Mouse (Mus musculus) kidney, adult 2 months (tissue): ENCODE measurements at regions not wholly inside any gene's neighbourhood (a gene's known extent, or its start where the extent isn't known, plus 50 kb on each side); places are given as distances from the start of the nearest gene placed in this dataset.

Source experiments
- DNase-seq: peaks from one replicate; pipeline ENCODE4 v3.0.0; 2021
- H3K27ac ChIP-seq: fragments of 200-500 bp; 2 replicates; pipeline ENCODE4 v1.5.1; 2012; ENCODE audit warnings: low read depth, low read length, control low read depth, inconsistent platforms; ENCODE audit not compliant: insufficient read depth
- H3K27me3 ChIP-seq: fragments of 200-500 bp; replicated peaks from 2 replicates; pipeline ENCODE4 v1.6.1; 2012; ENCODE audit warnings: mild to moderate bottlenecking, moderate library complexity, low read length, inconsistent platforms; ENCODE audit not compliant: control insufficient read depth, insufficient read depth
- H3K36me3 ChIP-seq: fragments of 200-500 bp; 2 replicates; pipeline ENCODE4 v1.6.1; 2012; ENCODE audit warnings: mild to moderate bottlenecking, moderate library complexity, low read length, inconsistent platforms; ENCODE audit not compliant: control insufficient read depth, insufficient read depth
- H3K4me1 ChIP-seq: fragments of 200-500 bp; 2 replicates; pipeline ENCODE4 v1.6.1; 2011; ENCODE audit warnings: low read length; ENCODE audit not compliant: control insufficient read depth, insufficient read depth
- H3K4me3 ChIP-seq: fragments of 200-500 bp; 2 replicates; pipeline ENCODE4 v1.5.1; 2011; ENCODE audit warnings: mild to moderate bottlenecking, low read depth, low read length, control low read depth; ENCODE audit not compliant: insufficient read depth
- CTCF ChIP-seq: fragments of 200-500 bp; conservative IDR thresholded peaks from 2 replicates; pipeline ENCODE4 v1.5.1; 2011; ENCODE audit warnings: low read depth, mild to moderate bottlenecking, control low read depth, low read length, moderate library complexity, mixed read lengths; ENCODE audit not compliant: insufficient read depth, insufficient read length
- POLR2A ChIP-seq: fragments of 200-500 bp; IDR thresholded peaks from one replicate; pipeline ENCODE4 v1.6.1; 2011; ENCODE audit warnings: low read depth, low read length, control low read depth
- WGBS: fragments of 180-500 bp; shearing (Covaris S2); methylation state at CpG from one replicate; pipeline ENCODE4 v1.1.7; 2018; 5-methylcytosine and 5-hydroxymethylcytosine counted together

DNA sequence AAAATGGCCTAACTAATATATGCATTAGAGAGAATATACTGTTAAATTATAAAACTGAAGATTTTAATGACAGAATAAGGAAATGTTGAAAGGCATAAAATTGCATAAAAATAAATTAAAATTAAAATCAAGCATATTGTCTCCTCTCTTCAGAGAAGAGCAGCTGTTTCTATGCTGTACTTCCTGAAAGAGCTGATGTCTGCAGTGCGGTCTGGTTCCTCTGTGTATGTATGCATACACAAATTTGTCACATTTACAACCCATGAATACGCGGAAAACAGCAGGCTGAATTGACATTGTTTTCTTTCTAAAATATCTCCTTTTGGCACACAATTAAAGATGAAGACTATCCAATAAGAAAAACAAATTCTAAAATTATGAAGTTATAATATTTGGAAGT is 278.5 kb downstream of the Olfr1505 start:
- Histone ChIP-seq H3K4me1 (no peaks in the 10 kb centered on the region), H3K27ac (no peak overlapping the region), H3K36me3 (no peaks in the 10 kb centered on the region), H3K4me3 (no peak overlapping the region), H3K27me3 (no peaks in the 10 kb centered on the region)
- no peak for DNase-seq
- 81% methylated on average over 3 of the region's 3 CpGs for WGBS
- TF ChIP-seq POLR2A (no peak), CTCF (no peak)

DNA sequence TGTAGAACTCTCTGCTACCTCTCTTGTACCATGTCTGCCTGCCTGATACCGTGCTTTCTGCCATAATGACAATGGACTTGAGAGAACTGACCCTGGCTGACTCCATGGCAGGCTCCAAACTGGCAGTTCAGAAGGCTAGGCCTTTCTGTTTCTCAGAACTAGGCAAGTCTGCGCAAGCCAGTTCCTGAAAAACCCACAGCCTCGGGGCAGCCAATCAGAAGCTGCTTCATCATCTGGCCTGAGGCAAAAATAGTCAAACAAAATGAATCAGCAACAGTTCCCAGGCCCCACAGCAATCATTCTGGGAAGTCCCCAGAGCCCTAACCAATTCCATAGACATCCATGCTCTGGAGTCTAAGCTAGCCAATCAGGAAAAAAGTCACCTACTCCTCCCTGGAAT is 284.5 kb downstream of the Olfr1505 start:
- H3K36me3 ChIP-seq, result no peaks in the 10 kb centered on the region
- no peak for TF ChIP-seq POLR2A
- no peak for TF ChIP-seq CTCF
- H3K27me3 ChIP-seq, result no peaks in the 10 kb centered on the region
- DNase-seq, result no peak
- 88% methylated on average over 3 of the region's 3 CpGs for whole genome bisulfite sequencing
- no peak overlapping the region for H3K27ac ChIP-seq
- H3K4me1 ChIP-seq, result no peaks in the 10 kb centered on the region
- no peak overlapping the region for H3K4me3 ChIP-seq

DNA sequence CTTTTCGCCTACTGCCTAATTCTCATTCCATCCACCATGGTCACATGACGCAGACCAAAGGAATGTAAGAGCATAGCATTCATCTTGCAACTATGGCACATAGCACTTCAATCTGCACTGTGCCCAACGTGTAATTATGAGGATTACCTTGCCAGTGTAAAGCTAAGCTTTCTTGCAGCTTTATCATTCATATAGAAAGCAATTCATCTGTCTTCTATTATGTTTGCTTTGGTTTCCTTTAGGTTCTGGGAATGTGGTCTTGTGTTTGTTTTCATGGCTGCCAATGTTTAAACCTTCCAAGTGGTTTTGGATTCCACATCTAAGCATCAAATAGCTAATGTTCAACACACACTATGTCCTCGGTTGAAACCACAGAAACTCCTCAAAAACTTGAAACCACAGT is 307.2 kb downstream of the Olfr1505 start:
- no peaks in the 10 kb centered on the region for H3K4me1 ChIP-seq
- TF ChIP-seq CTCF (no peak), POLR2A (no peak)
- DNase-seq, result no peak
- no peak overlapping the region for H3K27ac ChIP-seq
- WGBS, result 69% methylated on average over 4 of the region's 4 CpGs
- no peaks in the 10 kb centered on the region for H3K36me3 ChIP-seq
- H3K4me3 ChIP-seq, result no peak overlapping the region
- no peaks in the 10 kb centered on the region for H3K27me3 ChIP-seq

DNA sequence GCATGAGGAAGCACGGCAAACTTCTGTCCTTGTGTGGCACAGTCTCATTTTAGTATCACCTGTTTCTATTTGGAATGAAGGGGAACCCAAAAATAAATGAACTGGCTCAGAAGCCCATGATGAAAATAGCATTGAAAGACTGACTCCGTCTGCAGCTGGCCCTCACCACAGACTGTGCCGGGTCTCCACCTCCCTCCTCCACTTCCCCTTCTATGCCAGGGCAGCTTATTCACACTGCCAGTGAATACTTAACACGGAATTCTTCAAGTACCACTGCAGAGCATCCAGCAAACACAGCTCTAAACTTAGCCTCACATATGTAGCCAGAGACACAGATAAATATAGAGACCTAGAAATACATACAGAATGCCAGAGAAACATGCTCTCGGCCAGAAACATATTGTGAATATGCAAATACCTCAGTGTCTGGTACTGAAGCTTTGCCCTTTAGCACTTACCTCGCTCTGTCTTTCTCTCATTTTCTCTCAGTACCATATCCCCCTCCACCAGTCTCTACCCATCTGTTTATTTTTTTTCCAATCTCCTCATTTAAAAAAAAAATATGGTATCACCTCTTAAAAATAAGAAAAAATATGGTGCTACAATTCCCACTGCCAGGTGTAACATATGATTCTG is 311.8 kb downstream of the Olfr1505 start:
- H3K4me1 ChIP-seq, result no peaks in the 10 kb centered on the region
- H3K27me3 ChIP-seq, result no peaks in the 10 kb centered on the region
- H3K27ac ChIP-seq, result no peak overlapping the region
- DNase-seq, result no peak
- no peaks in the 10 kb centered on the region for H3K36me3 ChIP-seq
- no peak overlapping the region for H3K4me3 ChIP-seq
- 72% methylated on average over 6 of the region's 6 CpGs for WGBS
- TF ChIP-seq CTCF (no peak), POLR2A (no peak)

DNA sequence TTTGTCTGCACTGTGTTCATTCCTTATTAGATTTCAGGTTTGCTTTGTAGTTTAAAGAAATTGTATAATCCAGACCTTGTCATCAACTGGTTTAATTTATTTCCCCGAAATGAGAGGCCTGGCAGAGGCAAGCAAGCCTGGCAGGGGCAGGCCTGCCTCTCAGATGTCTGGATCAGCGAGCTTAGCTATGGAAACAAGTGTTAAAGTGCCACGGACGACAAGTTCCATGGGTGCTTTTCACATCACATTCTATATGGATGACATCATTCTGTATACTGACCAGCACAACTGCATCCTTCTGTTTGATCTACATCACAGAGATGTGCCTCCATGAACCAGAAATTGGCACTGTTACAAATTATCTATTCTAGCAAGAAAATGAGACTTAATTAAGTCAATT is 312.5 kb downstream of the Olfr1505 start:
- no peak for TF ChIP-seq POLR2A
- Histone ChIP-seq H3K4me1 (no peaks in the 10 kb centered on the region), H3K36me3 (no peaks in the 10 kb centered on the region), H3K4me3 (no peak overlapping the region), H3K27me3 (no peaks in the 10 kb centered on the region), H3K27ac (no peak overlapping the region)
- 58% methylated on average over 4 of the region's 4 CpGs for WGBS
- DNase-seq, result no peak

DNA sequence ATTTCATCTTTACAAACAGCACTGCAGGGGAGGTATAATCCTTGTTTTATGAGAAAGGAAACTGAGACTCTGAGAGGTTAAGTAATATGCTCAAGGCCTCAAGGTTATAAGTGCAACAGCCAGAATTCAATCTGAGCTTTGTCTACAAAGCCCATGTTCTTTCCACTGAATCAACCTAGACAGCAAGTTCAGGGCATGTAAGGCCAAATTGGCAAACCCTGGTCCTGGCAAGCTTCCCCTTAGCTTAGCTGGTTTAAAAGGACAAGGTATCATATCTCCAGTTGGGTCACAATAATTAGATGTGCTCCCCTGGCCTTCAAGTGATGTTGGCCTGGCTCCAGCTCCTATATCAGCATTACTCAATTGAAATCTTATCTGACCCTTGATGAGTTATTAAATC is 313.2 kb downstream of the Olfr1505 start:
- TF ChIP-seq CTCF (no peak), POLR2A (no peak)
- no peaks in the 10 kb centered on the region for H3K36me3 ChIP-seq
- no peak for DNase-seq
- H3K4me3 ChIP-seq, result no peak overlapping the region
- no peak overlapping the region for H3K27ac ChIP-seq
- no peaks in the 10 kb centered on the region for H3K27me3 ChIP-seq
- H3K4me1 ChIP-seq, result no peaks in the 10 kb centered on the region

DNA sequence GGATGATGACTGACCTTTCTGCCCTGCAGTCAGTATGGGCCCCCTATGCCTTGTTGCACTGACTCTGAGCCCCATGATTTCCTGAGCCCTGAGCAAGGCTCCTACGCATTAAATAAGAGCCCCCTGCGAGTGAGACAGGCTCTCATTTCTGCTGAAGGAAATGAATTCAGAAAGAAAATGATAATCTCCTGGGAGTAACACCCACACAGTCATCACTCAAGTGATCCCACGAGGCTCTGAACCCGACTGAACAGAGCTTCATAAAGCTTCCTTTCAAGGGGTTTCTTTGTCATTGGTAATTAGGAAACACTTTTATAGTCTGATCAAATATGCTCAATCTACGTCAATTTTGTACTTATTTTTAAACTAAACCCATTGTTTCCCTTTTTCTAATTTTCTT is 330.2 kb downstream of the Olfr1505 start:
- no peaks in the 10 kb centered on the region; the same call in 1 of the 2 replicates for H3K27me3 ChIP-seq
- no peak for DNase-seq
- WGBS, result 61% methylated on average over 5 of the region's 5 CpGs
- H3K4me3 ChIP-seq, result no peak overlapping the region
- H3K27ac ChIP-seq, result no peak overlapping the region
- no peaks in the 10 kb centered on the region for H3K4me1 ChIP-seq
- H3K36me3 ChIP-seq, result no peaks in the 10 kb centered on the region
- TF ChIP-seq POLR2A (no peak), CTCF (no peak)
